Mouse (Mus musculus) liver, embryonic 14.5 days (tissue): ENCODE results near the gene Bola1.
A peak's percentile ranks its signal among the peaks of the same experiment; 100 is the strongest.
"Not testable (repeated sequence)": the region's sequence is repeated elsewhere in the genome, so short reads cannot be mapped to it uniquely, and the experiment has no call there.

Experiments
- CTCF ChIP-seq: IDR thresholded peaks from 2 replicates; pipeline ENCODE4 v1.5.1; 2016; ENCODE audit warnings: antibody characterized with exemption, low read depth, control low read depth
- EP300 ChIP-seq: IDR thresholded peaks from 2 replicates; pipeline ENCODE4 v1.6.1; 2016; ENCODE audit warnings: antibody characterized with exemption, low read depth

- TF ChIP-seq CTCF: not testable (repeated sequence)
- TF ChIP-seq EP300: peak; percentile 31
These were observed 25.7 kb upstream of the Bola1 start, which contains the start of gene Hist2h2aa1 for GRCm38 (mm10) chr3:96245003-96245886.
